Mouse (Mus musculus) G1E (cell line): ENCODE results near the gene Tmem211.

Experiments
- CTCF ChIP-seq: IDR thresholded peaks from 2 replicates; pipeline ENCODE4 v1.5.1; 2012; ENCODE audit warnings: low read depth, low read length, inconsistent platforms, mixed read lengths
- GATA1 ChIP-seq: IDR thresholded peaks from 2 replicates; pipeline ENCODE4 v1.6.1; 2012; ENCODE audit warnings: borderline replicate concordance, low read length, inconsistent platforms, mixed read lengths
- TAL1 ChIP-seq: conservative IDR thresholded peaks from 2 replicates; pipeline ENCODE4 v1.6.1; 2012; ENCODE audit warnings: low read depth, low read length, inconsistent platforms, mixed read lengths

- TF ChIP-seq CTCF (no peak), GATA1 (no peak), TAL1 (no peak)
Observed at GRCm38 (mm10) chr5:113265637-113266036, 38.9 kb downstream of the Tmem211 start.
